In genomic region chr6:140732971-140733640, GRCm38 (mm10) we compare ENCODE assay signal across 9 mouse cellular contexts. TPM values are rescaled to one million over a fixed set of nuclear protein-coding genes. Genes with fewer than 3 reads are reported as not detected.
DNase-seq lines count a peak whose midpoint lies in the region; ATAC-seq and TF ChIP-seq lines count a peak whose summit lies in the region.
"Had no signal": no experiment of that assay in that cellular context is flagged by ENCODE, and none has a peak within 500 bp of the region (broad histone marks: within the 10 kb centered on the region; RNA-seq: fewer than 3 reads in every experiment).

No protein-coding gene starts in this region.

- H3K4me1 ChIP-seq in embryonic facial prominence, embryonic 13.5 days: no peaks in the 10 kb centered on the region
- H3K4me1 ChIP-seq in hindbrain, postnatal 0 days (ENCODE audit: insufficient read depth, low read length): no peaks in the 10 kb centered on the region
- no peaks in the 10 kb centered on the region for H3K4me1 ChIP-seq in midbrain, postnatal 0 days (ENCODE audit: insufficient read depth, low read length)

- TF ChIP-seq CTCF in hindbrain, postnatal 0 days (IDR thresholded peaks at IDR 0.05; ENCODE audit: low read depth): no peak
- TF ChIP-seq CTCF in midbrain, postnatal 0 days (IDR thresholded peaks at IDR 0.05): no peak

- H3K4me3 ChIP-seq in embryonic facial prominence, embryonic 13.5 days: peak overlapping the region; percentile 31
- peak overlapping the region; percentile 32 for H3K4me3 ChIP-seq in hindbrain, postnatal 0 days (ENCODE audit: low read length)
- peak overlapping the region; percentile 34 for H3K4me3 ChIP-seq in midbrain, postnatal 0 days (ENCODE audit: low read depth, low read length)

- no peaks in the 10 kb centered on the region for H3K9me3 ChIP-seq in embryonic facial prominence, embryonic 13.5 days
- no peaks in the 10 kb centered on the region for H3K9me3 ChIP-seq in hindbrain, postnatal 0 days (ENCODE audit: low read length)
- no peaks in the 10 kb centered on the region for H3K9me3 ChIP-seq in midbrain, postnatal 0 days (ENCODE audit: low read length)

- H3K36me3 ChIP-seq in embryonic facial prominence, embryonic 13.5 days: no peaks in the 10 kb centered on the region
- H3K36me3 ChIP-seq in hindbrain, postnatal 0 days (ENCODE audit: insufficient read depth, low read length): no peaks in the 10 kb centered on the region
- no peaks in the 10 kb centered on the region for H3K36me3 ChIP-seq in midbrain, postnatal 0 days (ENCODE audit: insufficient read depth, low read length)

- no peak overlapping the region for H3K27ac ChIP-seq in embryonic facial prominence, embryonic 13.5 days
- H3K27ac ChIP-seq in hindbrain, postnatal 0 days: peak overlapping the region; percentile 8; the same call in 1 of the 2 replicates
- H3K27ac ChIP-seq in midbrain, postnatal 0 days (ENCODE audit: low read depth, low read length): peak overlapping the region; percentile 40; the same call in 1 of the 2 replicates

- H3K9ac ChIP-seq in embryonic facial prominence, embryonic 13.5 days: peak overlapping the region; percentile 47; the same call in 1 of the 2 replicates
- H3K9ac ChIP-seq in hindbrain, postnatal 0 days (replicated peaks; ENCODE audit: low read length): peak overlapping the region; percentile 46
- peak overlapping the region; percentile 37; the same call in 1 of the 2 replicates for H3K9ac ChIP-seq in midbrain, postnatal 0 days (replicated peaks; ENCODE audit: low read length, poor library complexity, severe bottlenecking)

- peak; percentile 16 for DNase-seq in layer of hippocampus, adult 11-12 months (ENCODE audit: low spot score)
- DNase-seq in layer of hippocampus, adult 9-11 months: no peak
- DNase-seq in hindbrain, postnatal 0 days (ENCODE audit: low spot score): peak; percentile 50
- peak; percentile 35 for DNase-seq in midbrain, postnatal 0 days (ENCODE audit: low spot score)
- DNase-seq in lung, postnatal 14 days: no peak

- no peak for ATAC-seq in embryonic facial prominence, embryonic 13.5 days (ENCODE audit: insufficient number of reproducible peaks, insufficient read depth, low FRiP score, low TSS enrichment, low read depth)
- peak; percentile 68 for ATAC-seq in hindbrain, postnatal 0 days
- peak; percentile 73 for ATAC-seq in midbrain, postnatal 0 days (ENCODE audit: low FRiP score)
- ATAC-seq in inflammation-experienced regulatory T-cells, adult 6 months: no peak
- ATAC-seq in CD4-positive, CD25-positive, alpha-beta regulatory T cell, adult 4 months: no peak

- H3K4me2 ChIP-seq in embryonic facial prominence, embryonic 13.5 days: peak overlapping the region; percentile 58
- peak overlapping the region; percentile 63 for H3K4me2 ChIP-seq in hindbrain, postnatal 0 days (ENCODE audit: low read depth, low read length)
- H3K4me2 ChIP-seq in midbrain, postnatal 0 days (ENCODE audit: low read depth, low read length, poor library complexity, severe bottlenecking): peak overlapping the region; percentile 64

- H3K27me3 ChIP-seq in embryonic facial prominence, embryonic 13.5 days: 0 out of 2 replicates have a peak, but pooled peaks cover 5% of the 10 kb centered on the region
- H3K27me3 ChIP-seq in hindbrain, postnatal 0 days (ENCODE audit: insufficient read depth, low read length): no peaks in the 10 kb centered on the region
- no peaks in the 10 kb centered on the region for H3K27me3 ChIP-seq in midbrain, postnatal 0 days (ENCODE audit: insufficient read depth, low read length)

- WGBS in embryonic facial prominence, embryonic 13.5 days: 34% methylated on average over 10 of the region's 10 CpGs
- 35% methylated on average over 10 of the region's 10 CpGs for WGBS in hindbrain, postnatal 0 days
- WGBS in midbrain, postnatal 0 days: 26% methylated on average over 10 of the region's 10 CpGs

RNA-seq across cellular contexts. Expression of gene Gm11077, which starts 4.0 kb away (rescaled TPM):
- not detected in 2 replicates for polyA plus RNA-seq in embryonic facial prominence, embryonic 13.5 days (2015; fragmentation: Nextera tagmentation; extraction: Ambion mirVana)
- total RNA-seq in hindbrain, postnatal 0 days (2014; rRNA removed): not detected in 2 replicates
- polyA plus RNA-seq in hindbrain, postnatal 0 days (2015; fragmentation: Nextera tagmentation; extraction: Ambion mirVana): not detected in 2 replicates
- total RNA-seq in midbrain, postnatal 0 days (2014; rRNA removed): not detected in 2 replicates
- not detected in 2 replicates for polyA plus RNA-seq in midbrain, postnatal 0 days (2015; fragmentation: Nextera tagmentation; extraction: Ambion mirVana)
- not detected for polyA plus RNA-seq in inflammation-experienced regulatory T-cells, adult 6 months (2017; shearing (Covaris generic))
- not detected for polyA plus RNA-seq in CD4-positive, CD25-positive, alpha-beta regulatory T cell, adult 4 months (2017; shearing (Covaris generic))
- polyA plus RNA-seq: large intestine, adult 2 months had no signal

Comparison
In these comparisons a context has a peak if more than half of its experiments do, and no peak if none do; other contexts are left out.
1. DNase-seq: peak in layer of hippocampus, adult 11-12 months (single experiment), hindbrain, postnatal 0 days (single experiment) and midbrain, postnatal 0 days (single experiment); none in layer of hippocampus, adult 9-11 months (single experiment) and lung, postnatal 14 days (single experiment).
2. ATAC-seq: peak in hindbrain, postnatal 0 days (single experiment) and midbrain, postnatal 0 days (single experiment); none in embryonic facial prominence, embryonic 13.5 days (single experiment), inflammation-experienced regulatory T-cells, adult 6 months (single experiment) and CD4-positive, CD25-positive, alpha-beta regulatory T cell, adult 4 months (single experiment).
3. Peak in every context shown above with its lines, with median percentiles within 50 percentile points of each other: H3K4me2 ChIP-seq, H3K4me3 ChIP-seq and H3K9ac ChIP-seq.